Mouse (Mus musculus) brown adipose tissue, adult 24 weeks (tissue): Measurements from ENCODE around the gene Ppm1h. TPM values are rescaled to one million over a fixed set of nuclear protein-coding genes. Genes with fewer than 3 reads are reported as not detected.

Experiments used
- polyA plus RNA-seq: library from polyadenylated mRNA; stranded (reverse); fragments of >200 nt; gene quantifications from 2 replicates; pipeline ENCODE4 v1.2.4, GENCODE M21; 2012; ENCODE audit not compliant: missing spikeins, insufficient read depth, insufficient read length

Ppm1h gene
- polyA plus RNA-seq, 1 experiment, result 0.67 TPM

Other genes with a start within 250 kb of the Ppm1h start
- gene Avpr1a, start 230.3 kb upstream of the Ppm1h start, polyA plus RNA-seq, result 1.8 and 2.1 TPM in 2 replicates